Mouse (Mus musculus) G1E (cell line): ENCODE data around the gene Gfra1. TPM values are rescaled to one million over a fixed set of nuclear protein-coding genes. Genes with fewer than 3 reads are reported as not detected.

Experiments
- ATAC-seq: 2 replicates; pipeline ENCODE4 v1.8.0; 2016; ENCODE audit warnings: mild to moderate bottlenecking; ENCODE audit not compliant: insufficient number of reproducible peaks, poor library complexity, low FRiP score, severe bottlenecking; ENCODE audit errors: extremely low read depth
- DNase-seq: peaks from one replicate; pipeline ENCODE4 v3.0.0; 2012; ENCODE audit warnings: low spot score
- H3K27me3 ChIP-seq: 2 replicates; pipeline ENCODE4 v1.6.1; 2012; ENCODE audit warnings: mild to moderate bottlenecking, low read length, inconsistent platforms; ENCODE audit not compliant: insufficient read depth
- H3K36me3 ChIP-seq: replicated peaks from 2 replicates; pipeline ENCODE3; 2012; ENCODE audit warnings: mild to moderate bottlenecking, inconsistent platforms
- H3K4me1 ChIP-seq: 2 replicates; pipeline ENCODE4 v1.6.1; 2012; ENCODE audit warnings: low read depth, low read length, inconsistent platforms, mixed read lengths; ENCODE audit not compliant: insufficient read depth
- H3K4me3 ChIP-seq: 2 replicates; pipeline ENCODE4 v1.5.1; 2012; ENCODE audit warnings: low read depth, mild to moderate bottlenecking, inconsistent platforms, low read length, moderate library complexity, mixed read lengths
- H3K9me3 ChIP-seq: replicated peaks from 2 replicates; pipeline ENCODE4 v1.6.1; 2012; ENCODE audit warnings: inconsistent platforms
- CTCF ChIP-seq: IDR thresholded peaks from 2 replicates; pipeline ENCODE4 v1.5.1; 2012; ENCODE audit warnings: low read depth, low read length, inconsistent platforms, mixed read lengths
- GATA1 ChIP-seq: IDR thresholded peaks from 2 replicates; pipeline ENCODE4 v1.6.1; 2012; ENCODE audit warnings: borderline replicate concordance, low read length, inconsistent platforms, mixed read lengths
- GATA2 ChIP-seq: IDR thresholded peaks from 2 replicates; pipeline ENCODE4 v1.6.1; 2012; ENCODE audit warnings: low read depth, low read length, inconsistent platforms, borderline replicate concordance
- POLR2AphosphoS5 ChIP-seq: IDR thresholded peaks from 2 replicates; pipeline ENCODE4 v1.6.1; 2012; ENCODE audit warnings: low read depth, low read length, inconsistent platforms; ENCODE audit not compliant: insufficient replicate concordance
- TAL1 ChIP-seq: conservative IDR thresholded peaks from 2 replicates; pipeline ENCODE4 v1.6.1; 2012; ENCODE audit warnings: low read depth, low read length, inconsistent platforms, mixed read lengths
- polyA plus RNA-seq: library from polyadenylated mRNA; stranded (reverse); fragments of >175 nt; gene quantifications from 2 replicates; pipeline ENCODE4 v1.2.3, GENCODE M21; 2012
- total RNA-seq, 2 experiments: library from RNA; stranded (forward) in 1 of 2; stranded (reverse) in 1 of 2; fragments of 200-1000 nt in 1 of 2; fragments of >200 nt in 1 of 2; fragmentation: Nextera tagmentation in 1 of 2; gene quantifications; 2 replicates each; pipeline ENCODE4 v1.2.3; 2014 to 2017

The Gfra1 gene
- total and polyA plus RNA-seq, 3 experiments = 0.16 TPM; not detected in 2

- Histone ChIP-seq H3K4me1 (no peaks in the 10 kb centered on the region), H3K4me3 (no peak overlapping the region), H3K36me3 (no peaks in the 10 kb centered on the region), H3K27me3 (no peaks in the 10 kb centered on the region; the same call in 1 of the 2 replicates), H3K9me3 (peaks cover 45% of the 10 kb centered on the region)
- ATAC-seq (no peak), DNase-seq (no peak)
- TF ChIP-seq POLR2AphosphoS5 (no peak), CTCF (no peak), TAL1 (no peak), GATA1 (no peak), GATA2 (no peak)
Measured at GRCm38 (mm10) chr19:58450716-58451115, 5.0 kb downstream of the Gfra1 start.

DNA sequence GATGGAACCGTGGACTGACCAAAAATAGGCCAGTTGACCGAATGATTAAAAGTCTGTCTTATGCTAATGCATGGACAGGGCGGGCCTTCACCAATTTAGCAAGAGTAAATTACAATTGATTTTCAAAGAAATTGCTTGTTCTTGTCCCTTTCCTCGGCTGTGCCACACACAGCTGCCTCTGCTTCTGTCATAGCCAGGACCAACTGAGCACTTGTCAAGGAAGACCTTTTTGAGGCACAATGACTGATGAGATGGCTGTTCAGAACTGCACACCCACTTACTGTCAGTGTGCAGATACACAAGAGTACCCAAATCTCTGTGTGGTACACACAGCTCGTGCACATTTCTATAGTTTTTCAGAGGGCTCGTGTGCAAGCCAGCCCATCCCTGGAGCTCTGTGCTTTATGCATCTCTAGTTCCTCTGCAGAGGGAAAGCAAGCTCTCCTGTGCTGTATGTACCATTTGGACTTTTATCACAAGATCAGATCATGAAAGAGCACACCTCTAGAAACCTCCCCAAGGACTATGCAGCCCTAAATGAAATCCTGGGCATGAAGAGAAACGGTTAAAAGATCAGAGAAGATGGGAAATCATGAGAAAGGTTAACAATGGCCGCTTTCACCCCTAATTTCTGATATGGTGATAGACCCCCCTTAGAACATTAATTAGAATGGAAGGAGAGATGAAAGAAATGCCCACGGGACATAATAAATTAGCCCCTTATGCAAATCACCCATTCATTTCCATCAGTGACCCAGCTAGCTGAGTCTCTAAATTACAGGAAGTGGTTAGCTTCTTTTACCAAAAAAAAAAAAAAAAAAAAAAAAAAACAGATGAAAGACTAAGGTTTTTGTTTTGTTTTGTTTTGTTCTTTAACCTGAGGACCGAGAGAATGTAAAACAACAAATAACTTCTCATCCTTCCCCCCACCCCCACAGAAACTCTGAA is 12.7 kb downstream of the Gfra1 start:
- no peak for ATAC-seq
- no peak for TF ChIP-seq POLR2AphosphoS5
- no peak for TF ChIP-seq CTCF
- TF ChIP-seq TAL1 = no peak
- no peak for TF ChIP-seq GATA1
- TF ChIP-seq GATA2 = no peak

GRCm38 (mm10) chr19:58441785-58442184 is 13.9 kb downstream of the Gfra1 start:
- Histone ChIP-seq H3K9me3 (peaks cover 17% of the 10 kb centered on the region), H3K4me1 (no peaks in the 10 kb centered on the region), H3K36me3 (no peaks in the 10 kb centered on the region), H3K4me3 (no peak overlapping the region), H3K27me3 (no peaks in the 10 kb centered on the region)
- DNase-seq = no peak
- TF ChIP-seq CTCF (no peak), POLR2AphosphoS5 (no peak), GATA1 (no peak), TAL1 (no peak), GATA2 (no peak)
- no peak for ATAC-seq

More for the DNA sequence above, 12.7 kb downstream of the Gfra1 start:
- DNase-seq = no peak
- Histone ChIP-seq H3K36me3 (no peaks in the 10 kb centered on the region), H3K9me3 (peaks cover 20% of the 10 kb centered on the region), H3K27me3 (no peaks in the 10 kb centered on the region), H3K4me1 (no peaks in the 10 kb centered on the region), H3K4me3 (no peak overlapping the region)

DNA sequence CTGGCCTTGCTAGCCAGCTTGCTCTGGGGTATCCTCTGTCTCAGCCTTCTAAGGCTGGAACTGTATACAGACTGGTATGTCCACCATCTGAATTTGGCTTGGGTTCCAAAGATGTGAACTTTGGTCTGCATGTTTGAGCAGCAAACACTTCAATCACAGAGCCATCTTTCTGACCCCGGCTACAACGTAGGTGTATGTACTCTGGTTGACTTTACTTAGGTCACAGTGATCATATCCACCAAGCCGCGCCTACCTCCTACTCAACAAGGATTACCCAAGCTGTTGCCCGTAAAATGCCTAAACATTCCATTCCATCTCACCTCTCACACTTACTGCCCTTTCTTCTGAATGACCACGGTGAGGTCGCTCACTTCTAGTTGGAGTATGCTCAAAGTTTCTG is 14.5 kb downstream of the Gfra1 start:
- DNase-seq = no peak
- no peak for ATAC-seq

GRCm38 (mm10) chr19:58438762-58439161 is 16.9 kb downstream of the Gfra1 start:
- DNase-seq = no peak
- no peaks in the 10 kb centered on the region for H3K27me3 ChIP-seq
- H3K4me3 ChIP-seq = no peak overlapping the region
- peaks cover 17% of the 10 kb centered on the region for H3K9me3 ChIP-seq
- H3K36me3 ChIP-seq = no peaks in the 10 kb centered on the region
- TF ChIP-seq GATA2 (no peak), CTCF (no peak), GATA1 (no peak), TAL1 (no peak), POLR2AphosphoS5 (no peak)
- no peak for ATAC-seq
- no peaks in the 10 kb centered on the region for H3K4me1 ChIP-seq

More for the DNA sequence above, 14.5 kb downstream of the Gfra1 start:
- Histone ChIP-seq H3K9me3 (peaks cover 16% of the 10 kb centered on the region), H3K4me1 (no peaks in the 10 kb centered on the region), H3K36me3 (no peaks in the 10 kb centered on the region), H3K27me3 (no peaks in the 10 kb centered on the region), H3K4me3 (no peak overlapping the region)
- no peak for TF ChIP-seq CTCF
- TF ChIP-seq POLR2AphosphoS5 = no peak
- no peak for TF ChIP-seq TAL1
- TF ChIP-seq GATA1 = no peak
- TF ChIP-seq GATA2 = no peak

GRCm38 (mm10) chr19:58437441-58438071 is 18.2 kb downstream of the Gfra1 start:
- TF ChIP-seq GATA1 (no peak), GATA2 (no peak), TAL1 (no peak), CTCF (no peak), POLR2AphosphoS5 (no peak)
- DNase-seq = no peak
- Histone ChIP-seq H3K9me3 (peaks cover 23% of the 10 kb centered on the region), H3K4me3 (no peak overlapping the region), H3K27me3 (no peaks in the 10 kb centered on the region), H3K36me3 (no peaks in the 10 kb centered on the region), H3K4me1 (no peaks in the 10 kb centered on the region)
- ATAC-seq = no peak
